Mouse (Mus musculus): ENCODE measurements around the gene Olfr91.

GRCm38 (mm10) chr17:37056957-37057356 is 41.1 kb downstream of the Olfr91 start:
- TF ChIP-seq MAFK (IDR thresholded peaks at IDR 0.05; ENCODE audit: insufficient read depth, low read depth, low read length) = no peak
- no peak for TF ChIP-seq ZNF384 (IDR thresholded peaks at IDR 0.05; ENCODE audit: low read depth, low read length)
- no peak for TF ChIP-seq ZC3H11A (IDR thresholded peaks at IDR 0.05; ENCODE audit: borderline replicate concordance, low read depth, low read length)
- no peak for TF ChIP-seq HCFC1 (IDR thresholded peaks at IDR 0.05; ENCODE audit: borderline replicate concordance, insufficient read depth, low read length)
- TF ChIP-seq CHD2 (IDR thresholded peaks at IDR 0.05; ENCODE audit: low read depth, low read length) = no peak

Data from ES-E14 (cell line).